ENCODE assay signal across 18 mouse cellular contexts in genomic region chr17:88123711-88124110, GRCm38 (mm10). TPM values are rescaled to one million over a fixed set of nuclear protein-coding genes. Genes with fewer than 3 reads are reported as not detected.
DNase-seq lines count a peak whose midpoint lies in the region; TF ChIP-seq lines count a peak whose summit lies in the region.
"Had no signal": no experiment of that assay in that cellular context is flagged by ENCODE, and none has a peak within 500 bp of the region (broad histone marks: within the 10 kb centered on the region; RNA-seq: fewer than 3 reads in every experiment).

No protein-coding gene starts in this region.

- H3K27me3 ChIP-seq in heart, embryonic 10.5 days (ENCODE audit: insufficient read depth, poor library complexity, severe bottlenecking), result no peaks in the 10 kb centered on the region
- H3K27me3 ChIP-seq in MEL (ENCODE audit: control insufficient read depth in 1 of 2, insufficient read depth in 2 of 2, low read length in 2 of 2), result no peaks in the 10 kb centered on the region
- no peaks in the 10 kb centered on the region for H3K27me3 ChIP-seq in midbrain, embryonic 10.5 days (ENCODE audit: low read depth, poor library complexity, severe bottlenecking)
- H3K27me3 ChIP-seq: heart, embryonic 15.5 days; liver, embryonic 13.5 days; midbrain, embryonic 13.5 days had no signal

- TF ChIP-seq CTCF in MEL (IDR thresholded peaks at IDR 0.05 in 2 of 3, conservative IDR thresholded peaks at IDR 0.05 in 1 of 3; ENCODE audit: control insufficient read depth in 1 of 3, insufficient read depth in 1 of 3, low read depth in 2 of 3, low read length in 3 of 3, poor library complexity in 1 of 3, severe bottlenecking in 1 of 3), result no peak

- no peak for TF ChIP-seq POLR2A in MEL (IDR thresholded peaks at IDR 0.05; ENCODE audit: control insufficient read depth in 1 of 2, insufficient read depth in 1 of 2, low read depth in 1 of 2, low read length in 2 of 2, poor library complexity in 1 of 2)

- H3K4me3 ChIP-seq in heart, embryonic 10.5 days, result no peak overlapping the region
- H3K4me3 ChIP-seq in MEL (ENCODE audit: control insufficient read depth in 1 of 2, insufficient read depth in 1 of 2, low read depth in 2 of 2, low read length in 2 of 2) (no peak overlapping the region), macrophage (ENCODE audit: inconsistent target) (no peak overlapping the region)
- no peak overlapping the region for H3K4me3 ChIP-seq in midbrain, embryonic 10.5 days
- H3K4me3 ChIP-seq: heart, embryonic 15.5 days; layer of hippocampus, adult 2 months; liver, embryonic 13.5 days; midbrain, embryonic 13.5 days had no signal

- H3K4me1 ChIP-seq in heart, embryonic 10.5 days, result peaks cover 5% of the 10 kb centered on the region; the same call in 1 of the 2 replicates
- peaks cover 0 to 2% of the 10 kb centered on the region in 2 experiments; a peak in 2 of 4 replicates for H3K4me1 ChIP-seq in MEL (ENCODE audit: control insufficient read depth in 1 of 2, insufficient read depth in 2 of 2, low read length in 2 of 2)
- H3K4me1 ChIP-seq in midbrain, embryonic 10.5 days, result no peaks in the 10 kb centered on the region
- H3K4me1 ChIP-seq: heart, embryonic 15.5 days; liver, embryonic 13.5 days; midbrain, embryonic 13.5 days had no signal

- no peak overlapping the region for H3K9ac ChIP-seq in MEL (ENCODE audit: control insufficient read depth, low read depth, low read length, poor library complexity, severe bottlenecking)
- H3K9ac ChIP-seq: heart, embryonic 15.5 days; liver, embryonic 13.5 days; midbrain, embryonic 13.5 days had no signal

- H3K27ac ChIP-seq in heart, embryonic 10.5 days, result no peak overlapping the region
- no peak overlapping the region for H3K27ac ChIP-seq in MEL (ENCODE audit: control insufficient read depth, low read depth, low read length)
- H3K27ac ChIP-seq in macrophage, result peak overlapping the region; percentile 40
- no peak overlapping the region for H3K27ac ChIP-seq in midbrain, embryonic 10.5 days (replicated peaks)
- H3K27ac ChIP-seq: heart, embryonic 15.5 days; layer of hippocampus, adult 2 months; liver, embryonic 13.5 days; midbrain, embryonic 13.5 days had no signal

- no peak for TF ChIP-seq EP300 in MEL (IDR thresholded peaks at IDR 0.05; ENCODE audit: low read depth in 1 of 2, low read length in 2 of 2)

- H3K9me3 ChIP-seq in heart, embryonic 10.5 days, result no peaks in the 10 kb centered on the region
- H3K9me3 ChIP-seq in MEL (replicated peaks; ENCODE audit: insufficient read depth, low read length), result no peaks in the 10 kb centered on the region
- H3K9me3 ChIP-seq in midbrain, embryonic 10.5 days (replicated peaks), result no peaks in the 10 kb centered on the region
- H3K9me3 ChIP-seq: heart, embryonic 15.5 days; liver, embryonic 13.5 days; midbrain, embryonic 13.5 days had no signal

- TF ChIP-seq RAD21 in MEL (IDR thresholded peaks at IDR 0.05; ENCODE audit: low read depth, low read length), result no peak

- no peaks in the 10 kb centered on the region for H3K36me3 ChIP-seq in heart, embryonic 10.5 days
- H3K36me3 ChIP-seq in MEL (ENCODE audit: control insufficient read depth in 1 of 2, insufficient read depth in 2 of 2, low read length in 2 of 2) (peaks cover 0 to 5% of the 10 kb centered on the region in 2 experiments; a peak in 2 of 4 replicates), macrophage (ENCODE audit: inconsistent target) (no peaks in the 10 kb centered on the region)
- H3K36me3 ChIP-seq in midbrain, embryonic 10.5 days, result no peaks in the 10 kb centered on the region
- H3K36me3 ChIP-seq: heart, embryonic 15.5 days; liver, embryonic 13.5 days; midbrain, embryonic 13.5 days had no signal

- H3K79me2 ChIP-seq in MEL (ENCODE audit: control insufficient read depth, insufficient read depth, low read length, poor library complexity) (no peaks in the 10 kb centered on the region), macrophage (ENCODE audit: inconsistent target) (no peaks in the 10 kb centered on the region)

- WGBS in heart, embryonic 10.5 days, result 82% methylated on average over 3 of the region's 3 CpGs
- 10% methylated on average over 3 of the region's 3 CpGs for WGBS in macrophage (ENCODE audit: missing documents)
- 87% methylated on average over 3 of the region's 3 CpGs for whole genome bisulfite sequencing in midbrain, embryonic 10.5 days

- peak; percentile 88 for DNase-seq in heart, adult 11 months
- no peak for DNase-seq in heart, embryonic 10.5 days (ENCODE audit: low spot score)
- DNase-seq in 3134 (ENCODE audit: extremely low read depth, insufficient read length, low spot score) (peak; percentile 25), MEL (ENCODE audit: low read depth, low spot score) (peak; percentile 41)
- DNase-seq in cerebellum, postnatal 14 days, result no peak
- no peak for DNase-seq in midbrain, embryonic 10.5 days (ENCODE audit: low spot score)
- no peak for DNase-seq in ovary, adult 18-20 months (ENCODE audit: low spot score)
- DNase-seq: adrenal gland, postnatal 36 days; cerebellum, adult 11-12 months; embryo, embryonic 11 days; gastrocnemius, postnatal 14 days; kidney, adult 9 months; liver, embryonic 13.5 days; right cerebral cortex, postnatal 25 days had no signal

TF ChIP-seq in MEL, 35 proteins besides CTCF, POLR2A, EP300 and RAD21:
- no peak for TF ChIP-seq HCFC1 (IDR thresholded peaks at IDR 0.05; ENCODE audit: low read depth, low read length)
- TF ChIP-seq MYB (IDR thresholded peaks at IDR 0.05; ENCODE audit: low read depth, low read length), result no peak
- no peak for TF ChIP-seq BHLHE40 (IDR thresholded peaks at IDR 0.05; ENCODE audit: borderline replicate concordance, low read depth, low read length)
- TF ChIP-seq TCF12 (IDR thresholded peaks at IDR 0.05; ENCODE audit: low read depth, low read length), result no peak
- no peak for TF ChIP-seq POLR2AphosphoS2 (IDR thresholded peaks at IDR 0.05; ENCODE audit: low read length)
- TF ChIP-seq POLR2AphosphoS5 (IDR thresholded peaks at IDR 0.05; ENCODE audit: borderline replicate concordance, low read depth, low read length), result no peak
- no peak for TF ChIP-seq ZNF384 (IDR thresholded peaks at IDR 0.05; ENCODE audit: low read depth, low read length)
- TF ChIP-seq GABPA (IDR thresholded peaks at IDR 0.05; ENCODE audit: low read depth, low read length), result no peak
- no peak for TF ChIP-seq MAFK (IDR thresholded peaks at IDR 0.05; ENCODE audit: borderline replicate concordance, low read depth, low read length)
- TF ChIP-seq UBTF (IDR thresholded peaks at IDR 0.05; ENCODE audit: borderline replicate concordance, insufficient read depth, low read depth, low read length), result no peak
- no peak for TF ChIP-seq GATA1 (IDR thresholded peaks at IDR 0.05; ENCODE audit: low read depth, low read length)
TF ChIP-seq in MEL: peak in this region for 0.

RNA-seq across cellular contexts. Expression of gene Fbxo11, which starts 58.6 kb away (rescaled TPM):
- 11.0 TPM in 2 replicates for polyA plus RNA-seq in heart, embryonic 10.5 days (2016; fragmentation: Nextera tagmentation; extraction: Ambion mirVana)
- 9.4 and 14.1 TPM in 2 replicates for total RNA-seq in MEL (2012; rRNA removed)
- polyA plus RNA-seq in MEL (2012; ENCODE audit: insufficient read depth in 1 of 2, insufficient read length in 2 of 2, low read depth in 1 of 2, low replicate concordance in 2 of 2, missing spikeins in 1 of 2), result 10 to 100 TPM; 17.5 to 91.4 TPM
- total RNA-seq in macrophage (2018; cell fraction: chromatin; rRNA removed), result 100 to 1,000 TPM in 15 of 26 experiments, 10 to 100 TPM in 11; 77.0 to 273 (median 106) TPM
- 100 to 1,000 TPM in 1 of 26 experiments, 10 to 100 TPM in 25; 30.7 to 101 (median 49.0) TPM for total RNA-seq in macrophage (2018; cell fraction: cytosol; rRNA removed)
- 100 to 1,000 TPM in 8 of 26 experiments, 10 to 100 TPM in 18; 54.4 to 210 (median 80.3) TPM for total RNA-seq in macrophage (2018; cell fraction: nucleus; rRNA removed)
- polyA plus RNA-seq in macrophage (2018), result 33.3 to 64.4 TPM (median 36.2 TPM) in 3 replicates
- 17.5 and 18.7 TPM in 2 replicates for polyA plus RNA-seq in midbrain, embryonic 10.5 days (2016; fragmentation: Nextera tagmentation; extraction: Ambion mirVana)

Comparison
In these comparisons a context has a peak if more than half of its experiments do, and no peak if none do; other contexts are left out.
1. DNase-seq: peak in heart, adult 11 months (single experiment), 3134 (single experiment) and MEL (single experiment); none in heart, embryonic 10.5 days (single experiment), cerebellum, postnatal 14 days (0 of 2), midbrain, embryonic 10.5 days (single experiment) and ovary, adult 18-20 months (single experiment).